Mouse (Mus musculus): Measurements from ENCODE around the gene Lhx9. TPM values are rescaled to one million over a fixed set of nuclear protein-coding genes. Genes with fewer than 3 reads are reported as not detected.

Gene Lhx9
- 0.09 TPM for polyA plus RNA-seq (2014; fragmentation: Illumina TruSeq; extraction: RNeasy Lipid Tissue Mini Kit (QIAGEN cat#74804); ENCODE audit: low read depth, low replicate concordance)

DNA sequence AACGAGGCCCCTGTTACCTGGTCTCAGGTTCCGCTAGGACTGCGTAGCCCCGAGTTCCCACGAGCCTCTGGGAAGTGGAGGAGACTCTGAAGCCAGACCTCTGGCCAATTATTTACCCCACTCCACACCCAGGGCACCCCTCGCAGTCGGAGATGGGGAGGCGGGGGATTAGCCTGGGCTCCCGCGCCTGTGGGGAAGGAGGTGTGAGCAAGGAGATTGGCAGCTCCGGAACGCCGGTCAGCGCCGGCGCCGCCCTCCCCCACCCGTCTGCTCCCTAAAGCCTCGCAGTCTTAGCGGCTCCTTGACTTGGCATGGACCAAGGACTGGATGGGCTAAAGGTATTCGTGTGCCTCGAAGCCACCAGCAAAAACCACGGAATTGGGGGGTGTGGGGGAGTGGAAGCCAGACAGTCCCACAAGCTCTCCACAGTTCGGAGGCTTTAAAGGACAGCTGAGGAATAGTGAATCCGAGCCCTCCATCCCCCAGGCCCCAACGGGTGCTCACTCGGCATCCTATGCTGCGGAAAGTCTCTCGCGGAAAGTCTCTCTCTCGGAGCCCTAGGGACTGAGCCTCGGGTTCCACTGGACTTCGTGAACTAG, at the start of gene Lhx9:
Gene Lhx9, minus strand, starts transcription at position 67 of the 599 bp plus-strand sequence.

DNA sequence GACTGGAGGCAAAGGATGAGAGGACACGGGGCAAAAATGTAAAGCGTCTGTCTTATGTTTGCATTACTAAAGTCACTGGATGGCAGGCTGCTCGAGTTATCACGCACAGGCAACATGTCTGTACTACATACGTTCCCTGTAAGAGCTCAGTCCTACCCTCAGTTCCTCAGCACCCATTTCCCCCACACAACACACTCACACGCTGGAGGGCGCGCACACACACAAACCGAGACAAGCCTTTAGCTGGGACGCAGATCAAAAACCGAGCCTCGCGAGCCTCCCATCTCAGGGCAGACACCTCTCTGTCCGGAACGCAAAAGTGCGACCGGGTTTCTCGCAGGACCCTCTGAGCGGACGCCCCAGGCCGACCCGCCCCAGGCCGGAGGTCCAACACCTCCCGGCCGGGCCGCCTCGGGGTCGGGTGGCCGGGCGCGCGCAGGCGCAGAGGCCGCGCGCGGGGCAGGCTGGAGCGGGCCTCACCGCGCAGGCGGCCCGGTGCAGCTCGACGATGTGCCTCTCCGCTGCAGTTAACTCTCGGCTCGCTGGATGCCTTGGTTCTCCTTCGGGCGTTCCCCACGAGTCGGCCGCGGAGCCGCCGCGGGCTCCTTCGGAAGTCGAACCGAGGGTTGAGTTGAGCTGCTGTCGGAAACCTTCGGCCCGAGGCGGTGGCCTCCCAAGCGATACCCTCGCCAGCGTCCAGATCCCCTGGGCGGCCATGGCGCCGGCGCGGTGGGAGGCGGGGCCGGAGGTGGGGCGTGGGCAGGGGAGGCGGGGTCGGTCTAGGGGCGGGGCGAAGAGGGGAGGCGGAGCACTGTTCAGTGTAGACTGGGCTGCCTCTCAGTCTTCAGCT, 7.9 kb upstream of the Lhx9 start, which contains the start of gene 2310009B15Rik:
Gene 2310009B15Rik, minus strand, starts transcription at position 752 of the 850 bp plus-strand sequence.

Other genes starting within 250 kb of the Lhx9 start
- gene Nek7, start 228.4 kb downstream of the Lhx9 start, polyA plus RNA-seq (2014; fragmentation: Illumina TruSeq; extraction: RNeasy Lipid Tissue Mini Kit (QIAGEN cat#74804); ENCODE audit: low read depth, low replicate concordance) = 145 TPM
- gene 2310009B15Rik, start 8.3 kb upstream of the Lhx9 start, polyA plus RNA-seq (2014; fragmentation: Illumina TruSeq; extraction: RNeasy Lipid Tissue Mini Kit (QIAGEN cat#74804); ENCODE audit: low read depth, low replicate concordance) = 5.6 TPM
- gene Dennd1b, start 114.9 kb upstream of the Lhx9 start, polyA plus RNA-seq (2014; fragmentation: Illumina TruSeq; extraction: RNeasy Lipid Tissue Mini Kit (QIAGEN cat#74804); ENCODE audit: low read depth, low replicate concordance) = 80.4 TPM

Data from sigmoid colon, adult 10 weeks (tissue).